Mouse (Mus musculus) inflammation-experienced regulatory T-cells, adult 6 months (primary cell): ENCODE results near the gene Rtn4rl1. TPM values are rescaled to one million over a fixed set of nuclear protein-coding genes. Genes with fewer than 3 reads are reported as not detected.

Experiments
- ATAC-seq: one replicate; pipeline ENCODE4 v1.8.0; 2017
- polyA plus RNA-seq, 3 experiments: library from polyadenylated mRNA; unstranded; fragments of 100-300 nt; shearing (Covaris generic); gene quantifications; one replicate each; pipeline ENCODE4 v1.2.1; 2017

Rtn4rl1 gene
- polyA plus RNA-seq, 3 experiments from 2014 or later, result 1.3 to 2.5 (median 2.2) TPM

- ATAC-seq, result peak; percentile 81
Measured at GRCm38 (mm10) chr11:75190371-75190724, 3.2 kb upstream of the Rtn4rl1 start.

- ATAC-seq, result no peak
Measured at GRCm38 (mm10) chr11:75190905-75191441, 2.6 kb upstream of the Rtn4rl1 start, which contains the start of gene Dph1. Gene Dph1, minus strand, starts transcription at chr11:75191241.

- no peak for ATAC-seq
Measured at GRCm38 (mm10) chr11:75191841-75192240, 1.7 kb upstream of the Rtn4rl1 start.

GRCm38 (mm10) chr11:75192336-75193214, 1.0 kb upstream of the Rtn4rl1 start:
- peak; percentile 32 for ATAC-seq

- no peak for ATAC-seq
Measured at GRCm38 (mm10) chr11:75194121-75194849, 702 bp downstream of the Rtn4rl1 start.

GRCm38 (mm10) chr11:75194850-75195461, 1.4 kb downstream of the Rtn4rl1 start:
- ATAC-seq, result peak; percentile 37

- no peak for ATAC-seq
Measured at GRCm38 (mm10) chr11:75196131-75196530, 2.5 kb downstream of the Rtn4rl1 start.

- ATAC-seq, result no peak
Measured at GRCm38 (mm10) chr11:75197956-75198355, 4.4 kb downstream of the Rtn4rl1 start.

- no peak for ATAC-seq
Measured at GRCm38 (mm10) chr11:75198792-75199191, 5.2 kb downstream of the Rtn4rl1 start.

GRCm38 (mm10) chr11:75199951-75200350, 6.4 kb downstream of the Rtn4rl1 start:
- ATAC-seq, result no peak

GRCm38 (mm10) chr11:75200935-75201334, 7.4 kb downstream of the Rtn4rl1 start:
- ATAC-seq, result no peak

- ATAC-seq, result no peak
Measured at GRCm38 (mm10) chr11:75201721-75202120, 8.1 kb downstream of the Rtn4rl1 start.

GRCm38 (mm10) chr11:75203926-75204325, 10.3 kb downstream of the Rtn4rl1 start:
- no peak for ATAC-seq

GRCm38 (mm10) chr11:75204472-75204871, 10.9 kb downstream of the Rtn4rl1 start:
- ATAC-seq, result no peak

- no peak for ATAC-seq
Measured at GRCm38 (mm10) chr11:75206347-75206746, 12.8 kb downstream of the Rtn4rl1 start.

- ATAC-seq, result no peak
Measured at GRCm38 (mm10) chr11:75209363-75209762, 15.8 kb downstream of the Rtn4rl1 start.

- ATAC-seq, result no peak
Measured at GRCm38 (mm10) chr11:75210093-75210492, 16.5 kb downstream of the Rtn4rl1 start.

GRCm38 (mm10) chr11:75210755-75211154, 17.2 kb downstream of the Rtn4rl1 start:
- no peak for ATAC-seq

- no peak for ATAC-seq
Measured at GRCm38 (mm10) chr11:75212031-75212667, 18.6 kb downstream of the Rtn4rl1 start.

- ATAC-seq, result no peak
Measured at GRCm38 (mm10) chr11:75212876-75213275, 19.3 kb downstream of the Rtn4rl1 start.

GRCm38 (mm10) chr11:75213372-75214080, 19.9 kb downstream of the Rtn4rl1 start:
- no peak for ATAC-seq
